Mouse (Mus musculus): ENCODE results near the gene Cox4i2. TPM values are rescaled to one million over a fixed set of nuclear protein-coding genes. Genes with fewer than 3 reads are reported as not detected.
A peak's percentile ranks its signal among the peaks of the same experiment; 100 is the strongest.

The Cox4i2 gene
- polyA plus RNA-seq (2016; fragmentation: Nextera tagmentation; extraction: Ambion mirVana): 18.8 and 21.1 TPM in 2 replicates

DNA sequence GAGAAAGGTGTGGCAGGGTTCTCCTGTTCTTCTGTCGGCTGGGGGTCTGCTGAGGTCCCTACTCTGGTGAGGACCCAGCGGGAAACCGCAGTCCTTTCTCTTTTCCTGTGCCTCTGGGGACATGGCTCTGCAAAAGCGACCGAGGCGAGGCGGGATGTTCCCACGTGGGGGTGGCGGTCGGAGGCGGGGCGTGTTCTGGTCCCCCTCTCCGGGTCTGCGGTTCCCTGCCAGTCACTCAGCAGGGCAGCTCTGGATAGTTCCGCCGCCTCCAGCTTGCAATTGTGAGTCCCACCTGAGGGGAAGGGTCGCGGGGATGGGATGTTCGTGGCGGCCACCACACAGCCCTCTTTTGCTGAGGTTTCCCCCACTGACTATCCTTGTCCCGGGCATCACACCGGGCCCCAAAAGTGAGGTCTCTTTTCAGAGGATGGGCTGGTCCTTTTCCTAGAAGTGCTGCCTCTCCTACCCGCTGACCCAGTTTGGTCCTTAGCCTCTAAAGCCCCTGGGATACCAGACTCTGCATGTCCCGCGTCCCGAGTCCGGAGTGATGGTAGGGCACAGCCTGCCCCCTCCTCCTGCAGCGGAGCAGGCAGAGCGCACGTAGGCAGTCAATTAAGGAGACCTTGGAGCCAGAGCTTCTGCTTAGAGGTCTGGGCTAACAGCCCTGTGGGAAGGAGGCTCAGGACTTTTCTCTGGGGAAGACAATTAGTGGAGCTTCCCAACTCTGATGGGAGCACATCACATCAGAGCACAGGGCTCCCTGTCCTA, at the start of gene Cox4i2:
Cox4i2 (plus strand) TSS at position 230 of the 768 bp plus-strand sequence.
- no peak for DNase-seq (ENCODE audit: low spot score)

DNA sequence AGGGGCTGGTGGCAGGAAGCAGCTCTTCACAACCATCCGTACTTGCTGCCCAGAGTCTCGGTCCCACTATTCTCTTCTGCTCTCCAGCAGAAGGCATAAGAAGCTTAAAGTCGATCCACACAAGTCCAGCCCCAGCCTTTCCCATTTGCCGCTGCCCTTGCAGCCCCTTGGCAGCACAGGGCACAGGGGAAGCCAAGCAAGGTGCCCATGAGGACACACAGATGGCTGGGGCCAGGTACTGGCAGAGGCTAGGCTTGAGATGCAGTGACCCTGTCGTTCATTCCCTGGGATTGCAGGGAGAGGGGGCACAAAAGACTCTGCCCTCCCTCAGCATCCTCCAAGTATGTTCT, 49.7 kb upstream of the Cox4i2 start:
- peaks cover 72% of the 10 kb centered on the region for H3K36me3 ChIP-seq
- H3K4me1 ChIP-seq: peaks cover 46% of the 10 kb centered on the region
- WGBS: 89% methylated on average over 5 of the region's 5 CpGs
- H3K9me3 ChIP-seq: no peaks in the 10 kb centered on the region
- H3K27me3 ChIP-seq (ENCODE audit: insufficient read depth, poor library complexity, severe bottlenecking): no peaks in the 10 kb centered on the region
- peak overlapping the region; percentile 96; the same call in 1 of the 2 replicates for H3K27ac ChIP-seq
- H3K4me3 ChIP-seq: no peak overlapping the region
- DNase-seq (ENCODE audit: low spot score): no peak

More for the DNA sequence above, at the start of gene Cox4i2:
- Histone ChIP-seq H3K36me3 (no peaks in the 10 kb centered on the region), H3K4me3 (peak within 1 kb of the TSS; percentile 56), H3K27me3 (ENCODE audit: insufficient read depth, poor library complexity, severe bottlenecking) (peaks cover 34% of the 10 kb centered on the region), H3K9me3 (no peaks in the 10 kb centered on the region), H3K4me1 (peaks cover 33% of the 10 kb centered on the region), H3K27ac (peak within 1 kb of the TSS; percentile 85)
- WGBS: 4% methylated on average over 30 of the region's 30 CpGs

DNA sequence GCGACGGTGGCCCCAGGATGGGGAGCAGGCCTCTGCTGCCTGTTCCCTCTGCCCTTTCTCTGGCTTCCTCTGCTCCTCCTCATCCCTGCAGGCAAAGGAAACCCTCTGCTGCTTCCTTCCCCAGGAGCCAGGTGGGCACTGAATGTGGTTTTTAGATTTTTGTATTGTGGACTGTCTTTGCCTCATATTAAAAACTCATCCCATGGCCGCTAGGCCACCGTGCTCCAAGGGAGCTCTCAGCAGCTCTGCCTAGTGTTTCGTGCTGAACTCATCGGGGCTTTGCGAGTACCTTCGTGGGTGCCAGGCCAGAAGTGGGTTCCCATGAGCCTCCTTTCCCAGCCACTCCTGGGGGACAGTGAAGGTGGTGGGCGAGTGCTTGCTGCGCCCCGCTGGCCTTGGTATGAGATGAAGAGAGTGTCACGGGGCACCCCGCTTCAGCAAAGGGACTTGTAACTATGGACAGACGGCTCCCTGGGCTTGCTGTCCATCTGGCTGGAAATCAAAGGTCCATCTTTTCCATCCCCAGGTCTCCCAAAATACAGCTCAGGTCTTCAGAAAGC, 49.1 kb upstream of the Cox4i2 start:
- peak overlapping the region; percentile 96 for H3K27ac ChIP-seq
- 88% methylated on average over 14 of the region's 14 CpGs for WGBS
- no peaks in the 10 kb centered on the region for H3K27me3 ChIP-seq (ENCODE audit: insufficient read depth, poor library complexity, severe bottlenecking)
- H3K4me1 ChIP-seq: peaks cover 39% of the 10 kb centered on the region
- H3K36me3 ChIP-seq: peaks cover 65% of the 10 kb centered on the region
- H3K9me3 ChIP-seq: no peaks in the 10 kb centered on the region
- H3K4me3 ChIP-seq: no peak overlapping the region
- no peak for DNase-seq (ENCODE audit: low spot score)

DNA sequence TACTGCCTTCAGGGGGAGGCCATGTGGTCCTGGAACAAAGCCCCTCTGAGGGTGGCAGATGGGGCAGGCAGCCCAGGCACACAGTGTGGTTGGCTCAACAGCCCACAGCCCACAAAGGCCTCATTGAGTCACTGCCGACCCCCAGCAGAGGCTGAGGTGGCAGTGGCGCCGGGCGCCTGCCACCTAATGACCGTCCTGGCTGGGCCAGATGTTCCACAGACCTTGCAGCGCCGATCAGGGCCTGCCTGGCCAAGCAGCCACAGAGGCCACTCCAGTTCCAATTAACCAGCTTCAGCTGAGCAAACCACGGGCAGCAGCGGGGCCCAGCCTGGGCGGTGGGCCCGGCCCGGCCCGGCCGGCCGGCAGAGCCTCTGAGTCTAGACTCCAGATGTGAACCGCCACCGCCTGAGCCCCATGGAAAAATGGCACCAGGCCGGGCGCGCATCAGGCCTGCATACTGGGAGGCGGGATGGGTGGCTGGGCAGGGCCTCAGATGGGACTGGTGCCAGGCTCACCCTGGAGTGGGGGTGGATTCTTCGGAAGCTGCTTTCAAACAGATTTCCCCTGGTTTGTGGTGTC, 47.9 kb upstream of the Cox4i2 start:
- Histone ChIP-seq H3K27ac (peak overlapping the region; percentile 96), H3K36me3 (peaks cover 56% of the 10 kb centered on the region), H3K27me3 (ENCODE audit: insufficient read depth, poor library complexity, severe bottlenecking) (no peaks in the 10 kb centered on the region), H3K4me1 (peaks cover 38% of the 10 kb centered on the region), H3K4me3 (no peak overlapping the region), H3K9me3 (no peaks in the 10 kb centered on the region)
- 83% methylated on average over 22 of the region's 22 CpGs for WGBS
- DNase-seq (ENCODE audit: low spot score): no peak

DNA sequence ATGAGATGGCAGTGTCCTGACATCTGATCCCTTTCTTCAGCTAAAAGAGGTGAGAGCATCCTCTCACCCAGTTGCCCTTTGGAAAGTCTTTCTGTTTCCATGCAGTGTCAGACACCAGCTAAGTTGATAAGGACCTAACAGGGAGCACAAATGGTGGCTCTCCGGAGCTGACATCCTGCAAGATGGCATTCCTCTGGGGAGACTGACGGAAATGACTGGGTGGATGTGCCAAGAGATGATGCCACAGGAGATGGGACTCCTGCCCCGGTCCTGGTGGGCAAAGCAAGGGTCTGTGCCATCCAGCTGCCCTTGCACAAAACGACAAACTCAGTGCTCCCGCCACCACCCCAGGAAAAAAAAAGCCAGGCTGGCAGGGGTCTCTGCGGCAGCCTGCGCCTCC, 46.8 kb upstream of the Cox4i2 start:
- Histone ChIP-seq H3K36me3 (peaks cover 45% of the 10 kb centered on the region), H3K4me3 (peak overlapping the region; percentile 68), H3K9me3 (no peaks in the 10 kb centered on the region), H3K27me3 (ENCODE audit: insufficient read depth, poor library complexity, severe bottlenecking) (no peaks in the 10 kb centered on the region), H3K4me1 (peaks cover 38% of the 10 kb centered on the region), H3K27ac (peak overlapping the region; percentile 96)
- 10% methylated on average over 7 of the region's 7 CpGs for WGBS
- DNase-seq (ENCODE audit: low spot score): no peak

DNA sequence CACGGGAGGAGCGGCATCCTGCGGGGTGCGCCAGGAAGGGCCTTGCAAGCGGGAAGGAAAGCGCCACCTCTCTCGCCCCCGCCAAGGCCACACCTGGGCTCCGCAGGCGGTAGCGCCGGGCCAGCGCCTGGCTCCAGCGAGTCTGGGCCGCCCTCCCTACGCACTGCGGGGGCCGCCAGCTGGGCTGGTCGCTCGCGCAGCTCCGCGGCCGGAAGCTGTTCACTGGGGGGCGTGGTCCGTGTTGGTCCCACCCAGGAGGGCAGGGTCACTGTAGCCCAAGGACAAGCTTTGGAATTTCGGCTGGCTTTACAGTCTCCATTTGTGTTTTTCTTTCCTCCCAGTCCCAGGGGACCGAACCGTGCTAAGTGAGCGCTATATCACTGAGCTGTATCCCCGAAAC, 46.3 kb upstream of the Cox4i2 start:
- H3K4me1 ChIP-seq: peaks cover 38% of the 10 kb centered on the region
- peak; percentile 96 for DNase-seq (ENCODE audit: low spot score)
- 1% methylated on average over 30 of the region's 31 CpGs for WGBS
- H3K27ac ChIP-seq: peak overlapping the region; percentile 96
- H3K27me3 ChIP-seq (ENCODE audit: insufficient read depth, poor library complexity, severe bottlenecking): no peaks in the 10 kb centered on the region
- H3K9me3 ChIP-seq: no peaks in the 10 kb centered on the region
- H3K4me3 ChIP-seq: peak overlapping the region; percentile 68
- peaks cover 40% of the 10 kb centered on the region for H3K36me3 ChIP-seq

DNA sequence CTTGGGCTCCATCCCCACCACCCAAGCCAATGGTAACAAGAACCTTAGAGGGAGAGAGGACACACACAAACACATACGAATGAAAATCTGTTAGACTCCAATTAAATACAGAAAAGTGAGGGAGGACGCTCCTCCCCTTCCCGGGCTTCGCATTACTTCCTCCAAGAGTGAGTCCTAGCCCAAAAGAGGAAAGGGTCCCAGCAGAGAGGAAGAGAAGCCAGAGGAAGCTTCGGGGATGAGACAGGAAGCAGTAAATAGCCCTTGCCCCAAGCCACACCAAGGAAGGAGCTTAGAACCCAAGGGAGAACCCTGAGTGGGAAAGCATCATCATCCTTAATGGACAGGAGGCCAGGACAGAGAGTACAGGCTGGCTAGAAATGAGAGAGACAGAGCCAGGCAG, 44.9 kb upstream of the Cox4i2 start:
- peaks cover 38% of the 10 kb centered on the region for H3K4me1 ChIP-seq
- DNase-seq (ENCODE audit: low spot score): no peak
- H3K4me3 ChIP-seq: no peak overlapping the region
- 85% methylated on average over 5 of the region's 5 CpGs for WGBS
- no peaks in the 10 kb centered on the region for H3K9me3 ChIP-seq
- H3K36me3 ChIP-seq: peaks cover 26% of the 10 kb centered on the region
- no peaks in the 10 kb centered on the region for H3K27me3 ChIP-seq (ENCODE audit: insufficient read depth, poor library complexity, severe bottlenecking)
- no peak overlapping the region; the same call in 1 of the 2 replicates for H3K27ac ChIP-seq

DNA sequence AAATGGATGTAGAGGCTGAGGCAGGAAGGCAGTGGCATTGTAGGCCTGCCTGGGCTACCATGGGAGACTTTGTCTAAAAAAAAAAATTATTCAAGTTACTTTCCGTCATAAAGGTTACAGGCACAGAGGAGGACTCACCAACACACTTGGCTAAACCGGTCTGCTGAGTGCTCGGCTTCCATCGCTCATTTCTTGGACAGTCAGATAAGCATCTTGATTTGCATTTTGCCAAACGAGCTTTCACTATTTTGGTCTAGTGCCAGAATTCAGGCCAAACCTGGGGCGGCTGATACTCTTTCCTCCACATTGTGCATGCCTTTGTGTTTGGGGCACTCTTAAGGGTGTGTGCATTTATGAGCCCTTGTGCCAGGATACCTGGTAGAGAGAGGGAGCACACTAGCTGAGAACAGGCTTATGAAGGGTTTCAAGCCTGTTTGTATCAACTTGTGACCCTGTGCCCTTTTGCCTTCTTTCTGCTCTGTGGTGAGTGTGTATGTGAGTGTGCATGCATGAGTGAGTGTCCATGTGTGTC, 37.7 kb upstream of the Cox4i2 start:
- DNase-seq (ENCODE audit: low spot score): no peak
- Histone ChIP-seq H3K27me3 (ENCODE audit: insufficient read depth, poor library complexity, severe bottlenecking) (no peaks in the 10 kb centered on the region), H3K36me3 (no peaks in the 10 kb centered on the region), H3K4me3 (no peak overlapping the region), H3K4me1 (peaks cover 6% of the 10 kb centered on the region), H3K27ac (no peak overlapping the region), H3K9me3 (no peaks in the 10 kb centered on the region)
- WGBS: 68% methylated on average over 6 of the region's 6 CpGs

DNA sequence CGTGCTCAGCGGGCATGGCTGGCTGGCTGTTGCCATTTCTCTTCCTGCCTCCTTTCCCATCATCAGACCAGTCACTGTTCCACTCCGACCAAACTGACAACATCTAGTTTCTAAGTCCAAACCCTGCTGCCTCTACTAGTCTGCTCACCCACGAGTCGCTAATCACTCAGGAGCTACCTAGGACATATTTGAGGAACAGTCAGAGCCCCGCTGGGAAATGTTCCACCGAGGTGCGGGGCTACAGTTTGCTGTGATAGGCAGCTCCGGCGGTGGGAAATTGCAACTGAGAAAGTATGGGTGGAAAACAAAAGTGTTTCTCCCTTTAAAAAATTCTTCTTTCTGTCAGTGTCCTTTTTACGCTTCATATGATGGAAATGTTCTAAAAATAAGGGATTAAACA, 36.3 kb upstream of the Cox4i2 start:
- Histone ChIP-seq H3K4me1 (peaks cover 6% of the 10 kb centered on the region; the same call in 1 of the 2 replicates), H3K36me3 (no peaks in the 10 kb centered on the region), H3K4me3 (no peak overlapping the region), H3K27me3 (ENCODE audit: insufficient read depth, poor library complexity, severe bottlenecking) (no peaks in the 10 kb centered on the region), H3K27ac (no peak overlapping the region), H3K9me3 (no peaks in the 10 kb centered on the region)
- no peak for DNase-seq (ENCODE audit: low spot score)
- WGBS: 64% methylated on average over 11 of the region's 11 CpGs

DNA sequence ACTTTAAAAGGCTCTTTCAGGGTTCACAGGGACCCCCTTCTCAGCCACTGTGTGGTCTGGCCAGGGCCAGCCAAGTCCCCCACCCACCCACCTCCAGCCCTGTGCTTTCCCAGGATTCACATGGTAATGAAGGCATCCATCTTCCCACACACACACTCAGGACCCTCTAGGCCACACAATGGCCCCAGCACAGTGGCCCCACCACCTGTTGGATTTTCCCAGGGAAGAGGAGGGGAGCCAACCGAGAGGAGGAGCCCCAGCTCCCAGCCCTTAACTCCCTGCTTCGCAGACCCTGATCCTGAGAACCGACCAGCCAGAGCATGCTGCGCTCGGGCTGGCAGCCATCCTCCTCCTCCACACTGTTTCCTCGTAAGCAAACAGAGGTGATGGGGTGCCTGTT, 35.9 kb upstream of the Cox4i2 start:
- no peak for DNase-seq (ENCODE audit: low spot score)
- H3K4me3 ChIP-seq: no peak overlapping the region
- H3K27ac ChIP-seq: peak overlapping the region; percentile 59; the same call in 1 of the 2 replicates
- H3K36me3 ChIP-seq: no peaks in the 10 kb centered on the region
- peaks cover 6% of the 10 kb centered on the region; the same call in 1 of the 2 replicates for H3K4me1 ChIP-seq
- WGBS: 43% methylated on average over 6 of the region's 6 CpGs
- no peaks in the 10 kb centered on the region; the same call in 1 of the 2 replicates for H3K27me3 ChIP-seq (ENCODE audit: insufficient read depth, poor library complexity, severe bottlenecking)
- no peaks in the 10 kb centered on the region for H3K9me3 ChIP-seq

DNA sequence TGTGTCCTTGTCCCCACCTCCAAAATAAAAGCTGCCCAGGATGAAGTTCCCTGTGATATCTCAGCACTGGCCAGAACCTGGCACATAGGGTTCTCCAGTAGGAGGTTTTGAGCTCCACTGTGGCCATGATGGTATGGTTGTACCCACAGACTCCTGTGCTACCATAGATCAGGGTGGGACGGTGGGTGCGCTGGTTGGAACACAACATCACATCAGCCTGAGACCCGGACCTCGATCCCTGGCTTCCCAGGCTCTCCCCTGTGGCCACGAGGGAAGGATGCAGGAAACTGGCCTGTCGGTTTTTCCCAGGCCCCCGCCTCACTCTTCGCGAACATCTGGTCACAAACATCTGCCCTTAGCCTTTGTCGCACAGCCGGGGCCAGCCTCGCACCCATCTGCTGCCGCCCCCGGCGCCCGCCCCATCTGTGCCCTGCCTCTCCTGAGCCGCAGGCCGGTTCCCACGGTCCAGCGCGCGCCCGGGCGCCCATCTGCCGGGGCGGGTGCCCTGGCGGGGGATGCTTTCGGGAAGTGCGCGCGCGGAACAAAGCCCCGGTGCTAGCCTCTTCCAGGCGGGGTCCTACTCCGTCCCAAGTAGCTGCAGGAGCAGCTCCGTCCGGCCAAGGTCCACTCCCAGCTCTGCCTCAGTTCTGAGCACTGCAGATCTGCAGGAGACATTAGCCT, 30.2 kb upstream of the Cox4i2 start:
- 2% methylated on average over 37 of the region's 37 CpGs for WGBS
- H3K27ac ChIP-seq: peak overlapping the region; percentile 89
- no peaks in the 10 kb centered on the region for H3K9me3 ChIP-seq
- DNase-seq (ENCODE audit: low spot score): no peak
- peaks cover 10% of the 10 kb centered on the region; the same call in 1 of the 2 replicates for H3K27me3 ChIP-seq (ENCODE audit: insufficient read depth, poor library complexity, severe bottlenecking)
- H3K4me1 ChIP-seq: peaks cover 41% of the 10 kb centered on the region
- H3K36me3 ChIP-seq: no peaks in the 10 kb centered on the region
- peak overlapping the region; percentile 64 for H3K4me3 ChIP-seq

DNA sequence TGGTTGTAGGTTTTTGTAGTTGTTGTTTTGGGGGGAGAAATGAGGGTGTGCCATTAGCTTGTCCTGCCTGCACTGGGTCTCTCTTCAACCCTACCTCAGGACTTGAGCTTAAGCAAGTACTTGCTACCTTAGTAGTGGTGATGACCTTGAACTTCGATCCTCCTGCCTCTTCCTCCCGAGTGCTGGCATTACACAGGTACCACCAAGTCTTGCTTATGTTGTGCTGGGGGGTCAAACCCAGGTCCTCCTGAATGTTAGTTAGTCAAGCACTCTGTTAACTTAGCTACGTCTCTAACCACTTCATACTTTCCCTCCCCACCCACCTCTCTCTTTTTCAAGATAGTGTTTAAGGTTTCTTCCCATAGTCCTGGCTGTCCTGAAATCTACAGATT, 29.6 kb upstream of the Cox4i2 start:
- WGBS: 57% methylated on average over 3 of the region's 3 CpGs
- Histone ChIP-seq H3K36me3 (no peaks in the 10 kb centered on the region), H3K27ac (peak overlapping the region; percentile 89), H3K4me1 (peaks cover 46% of the 10 kb centered on the region), H3K9me3 (no peaks in the 10 kb centered on the region), H3K4me3 (peak overlapping the region; percentile 64), H3K27me3 (ENCODE audit: insufficient read depth, poor library complexity, severe bottlenecking) (peaks cover 10% of the 10 kb centered on the region; the same call in 1 of the 2 replicates)
- no peak for DNase-seq (ENCODE audit: low spot score)
